Mouse (Mus musculus) liver, adult 2 months (tissue): ENCODE results near the gene Asah2.

Source experiments
- CTCF ChIP-seq: fragments of 200-500 bp; IDR thresholded peaks from 2 replicates; pipeline ENCODE4 v1.5.1; 2011; ENCODE audit warnings: low read depth, low read length, control low read depth
- POLR2A ChIP-seq: fragments of 200-500 bp; IDR thresholded peaks from 2 replicates; pipeline ENCODE4 v1.6.1; 2011; ENCODE audit warnings: low read length, control low read depth; ENCODE audit not compliant: insufficient read depth; ENCODE audit errors: extremely low read depth

- no peak for TF ChIP-seq CTCF
- no peak for TF ChIP-seq POLR2A
Measured at GRCm38 (mm10) chr19:32067669-32068068, 40.3 kb downstream of the Asah2 start.
